Mouse (Mus musculus) stomach, embryonic 15.5 days (tissue): ENCODE results near the gene Armh2. TPM values are rescaled to one million over a fixed set of nuclear protein-coding genes. Genes with fewer than 3 reads are reported as not detected.

Experiments
- ATAC-seq: fragments of 200-750 bp; cut with Nextera tagmentation; 2 replicates; pipeline ENCODE4 v1.8.0; 2017; ENCODE audit warnings: low read depth, moderate number of reproducible peaks, moderate TSS enrichment; ENCODE audit not compliant: insufficient read depth, low FRiP score
- H3K27ac ChIP-seq: fragments of 300-500 bp; sonication (generic); 2 replicates; pipeline ENCODE4 v1.5.1; 2015; ENCODE audit warnings: mild to moderate bottlenecking, inconsistent platforms
- H3K27me3 ChIP-seq: fragments of 300-500 bp; sonication (generic); replicated peaks from 2 replicates; pipeline ENCODE4 v1.6.1; 2015; ENCODE audit warnings: inconsistent platforms
- H3K36me3 ChIP-seq: fragments of 300-500 bp; sonication (generic); 2 replicates; pipeline ENCODE4 v1.6.1; 2015; ENCODE audit warnings: inconsistent platforms
- H3K4me1 ChIP-seq: fragments of 300-500 bp; sonication (generic); 2 replicates; pipeline ENCODE4 v1.6.1; 2015; ENCODE audit warnings: inconsistent platforms
- H3K4me2 ChIP-seq: fragments of 300-500 bp; sonication (generic); 2 replicates; pipeline ENCODE4 v1.6.1; 2015; ENCODE audit warnings: mild to moderate bottlenecking, inconsistent platforms
- H3K4me3 ChIP-seq: fragments of 300-500 bp; sonication (generic); replicated peaks from 2 replicates; pipeline ENCODE4 v1.5.1; 2015; ENCODE audit warnings: inconsistent platforms
- H3K9ac ChIP-seq: fragments of 300-500 bp; sonication (generic); 2 replicates; pipeline ENCODE4 v1.6.1; 2015; ENCODE audit warnings: inconsistent platforms
- H3K9me3 ChIP-seq: fragments of 300-500 bp; sonication (generic); 2 replicates; pipeline ENCODE4 v1.6.1; 2016; ENCODE audit warnings: inconsistent platforms
- WGBS: fragments of 180-500 bp; shearing (Covaris S2); methylation state at CpG from one replicate; pipeline ENCODE4 v1.1.7; 2015; 5-methylcytosine and 5-hydroxymethylcytosine counted together
- polyA plus RNA-seq: library from polyadenylated mRNA; unstranded; fragments of >200 nt; fragmentation: Nextera tagmentation; extraction: Ambion mirVana; gene quantifications from 2 replicates; pipeline ENCODE4 v1.2.1, GENCODE M21; 2015

Armh2 gene
- polyA plus RNA-seq, 1 experiment from 2014 or later: not detected

GRCm38 (mm10) chr13:24786014-24786490 is 45.0 kb downstream of the Armh2 start:
- H3K9ac ChIP-seq: no peak overlapping the region
- no peaks in the 10 kb centered on the region for H3K4me1 ChIP-seq
- H3K9me3 ChIP-seq: no peaks in the 10 kb centered on the region
- no peaks in the 10 kb centered on the region for H3K27me3 ChIP-seq
- 55% methylated on average over 11 of the region's 11 CpGs for WGBS
- H3K27ac ChIP-seq: no peak overlapping the region
- H3K36me3 ChIP-seq: no peaks in the 10 kb centered on the region
- H3K4me2 ChIP-seq: no peak overlapping the region
- H3K4me3 ChIP-seq: no peak overlapping the region
- no peak for ATAC-seq

- Histone ChIP-seq H3K27ac (no peak overlapping the region), H3K4me2 (no peak overlapping the region), H3K9ac (no peak overlapping the region), H3K4me3 (no peak overlapping the region), H3K9me3 (no peaks in the 10 kb centered on the region), H3K27me3 (no peaks in the 10 kb centered on the region), H3K4me1 (no peaks in the 10 kb centered on the region), H3K36me3 (no peaks in the 10 kb centered on the region)
- 85% methylated on average over 5 of the region's 5 CpGs for WGBS
- no peak for ATAC-seq
These were observed 46.4 kb downstream of the Armh2 start for GRCm38 (mm10) chr13:24787477-24787876.

GRCm38 (mm10) chr13:24791349-24791748 is 50.3 kb downstream of the Armh2 start:
- ATAC-seq: no peak

GRCm38 (mm10) chr13:24792411-24793045 is 51.5 kb downstream of the Armh2 start:
- Histone ChIP-seq H3K27me3 (no peaks in the 10 kb centered on the region), H3K9me3 (no peaks in the 10 kb centered on the region), H3K4me1 (no peaks in the 10 kb centered on the region), H3K36me3 (no peaks in the 10 kb centered on the region), H3K4me2 (no peak overlapping the region), H3K9ac (no peak overlapping the region), H3K4me3 (no peak overlapping the region), H3K27ac (peak overlapping the region; percentile 48; the same call in 1 of the 2 replicates)
- ATAC-seq: no peak
- 69% methylated on average over 9 of the region's 9 CpGs for WGBS

More at GRCm38 (mm10) chr13:24791349-24791748, 50.3 kb downstream of the Armh2 start:
- Histone ChIP-seq H3K4me1 (no peaks in the 10 kb centered on the region), H3K36me3 (no peaks in the 10 kb centered on the region), H3K4me3 (no peak overlapping the region), H3K27ac (no peak overlapping the region), H3K9me3 (no peaks in the 10 kb centered on the region), H3K27me3 (no peaks in the 10 kb centered on the region), H3K4me2 (no peak overlapping the region), H3K9ac (no peak overlapping the region)
- WGBS: 80% methylated on average over 2 of the region's 2 CpGs

Other genes with a start within 250 kb of the Armh2 start
- gene Ripor2, start 159.0 kb upstream of the Armh2 start, polyA plus RNA-seq: 2.7 and 3.3 TPM in 2 replicates
- 111 TPM in 2 replicates for gene Gmnn, start 20.7 kb downstream of the Armh2 start, polyA plus RNA-seq
- gene BC005537, start 60.4 kb downstream of the Armh2 start, polyA plus RNA-seq: 12.5 and 14.2 TPM in 2 replicates
- gene Acot13, start 90.3 kb downstream of the Armh2 start, polyA plus RNA-seq: 102 and 103 TPM in 2 replicates
- gene Tdp2, start 90.4 kb downstream of the Armh2 start, polyA plus RNA-seq: 52.3 and 56.3 TPM in 2 replicates
- gene D130043K22Rik, start 103.9 kb downstream of the Armh2 start, polyA plus RNA-seq: 0.51 and 0.79 TPM in 2 replicates
- 9.5 and 11.2 TPM in 2 replicates for gene Aldh5a1, start 196.4 kb downstream of the Armh2 start, polyA plus RNA-seq
- 3.1 and 3.2 TPM in 2 replicates for gene Gpld1, start 201.9 kb downstream of the Armh2 start, polyA plus RNA-seq